Mouse (Mus musculus) MEL (cell line): ENCODE results near the gene Kalrn. TPM values are rescaled to one million over a fixed set of nuclear protein-coding genes. Genes with fewer than 3 reads are reported as not detected.

Source experiments
- DNase-seq: peaks from one replicate; pipeline ENCODE4 v3.0.0; 2011; ENCODE audit warnings: low read depth, low spot score
- H3K27ac ChIP-seq: 2 replicates; pipeline ENCODE4 v1.5.1; 2012; ENCODE audit warnings: low read depth, mild to moderate bottlenecking, control low read depth, low read length, moderate library complexity; ENCODE audit not compliant: control insufficient read depth
- H3K27me3 ChIP-seq, 2 experiments: fragments of 150-350 bp in 1 of 2; sonication (generic) in 1 of 2; 2 replicates each; pipeline ENCODE4 v1.6.1; 2012; ENCODE audit warnings: low read length in 2 of 2, mild to moderate bottlenecking in 2 of 2, improper control_type of control experiment in 1 of 2, moderate library complexity in 1 of 2; ENCODE audit not compliant: insufficient read depth in 2 of 2, control insufficient read depth in 1 of 2
- H3K36me3 ChIP-seq, 2 experiments: 2 replicates each; pipeline ENCODE4 v1.6.1; 2012 to 2014; ENCODE audit warnings: low read length in 2 of 2, improper control_type of control experiment in 1 of 2, inconsistent platforms in 1 of 2, mild to moderate bottlenecking in 1 of 2; ENCODE audit not compliant: insufficient read depth in 2 of 2, control insufficient read depth in 1 of 2
- H3K4me1 ChIP-seq, 2 experiments: fragments of 150-350 bp in 1 of 2; sonication (generic) in 1 of 2; 2 replicates each; pipeline ENCODE4 v1.6.1; 2012; ENCODE audit warnings: low read length in 2 of 2, improper control_type of control experiment in 1 of 2, mild to moderate bottlenecking in 1 of 2; ENCODE audit not compliant: insufficient read depth in 2 of 2, control insufficient read depth in 1 of 2
- H3K4me3 ChIP-seq, 2 experiments: fragments of 150-350 bp in 1 of 2; sonication (generic) in 1 of 2; 2 replicates each; pipeline ENCODE4 v1.5.1; 2012; ENCODE audit warnings: low read depth in 2 of 2, low read length in 2 of 2, mild to moderate bottlenecking in 2 of 2, moderate library complexity in 2 of 2, control low read depth in 1 of 2, improper control_type of control experiment in 1 of 2; ENCODE audit not compliant: control insufficient read depth in 1 of 2, insufficient read depth in 1 of 2
- H3K79me2 ChIP-seq: 2 replicates; pipeline ENCODE4 v1.6.1; 2012; ENCODE audit warnings: mild to moderate bottlenecking, low read length, moderate library complexity; ENCODE audit not compliant: control insufficient read depth, poor library complexity, insufficient read depth
- H3K9ac ChIP-seq: 2 replicates; pipeline ENCODE4 v1.6.1; 2012; ENCODE audit warnings: low read depth, mild to moderate bottlenecking, control low read depth, low read length, moderate library complexity; ENCODE audit not compliant: control insufficient read depth, poor library complexity, severe bottlenecking
- H3K9me3 ChIP-seq: fragments of 150-350 bp; sonication (generic); replicated peaks from 2 replicates; pipeline ENCODE4 v1.6.1; 2012; ENCODE audit warnings: mild to moderate bottlenecking, low read length, improper control_type of control experiment, moderate library complexity; ENCODE audit not compliant: insufficient read depth
- CTCF ChIP-seq, 3 experiments: IDR thresholded peaks in 2 of 3; conservative IDR thresholded peaks in 1 of 3; 2 replicates each; pipeline ENCODE4 v1.5.1; 2011 to 2012; ENCODE audit warnings: low read length in 3 of 3, low read depth in 2 of 3, mild to moderate bottlenecking in 2 of 3, improper control_type of control experiment in 1 of 3, inconsistent platforms in 1 of 3, mixed read lengths in 1 of 3, moderate library complexity in 1 of 3; ENCODE audit not compliant: control insufficient read depth in 1 of 3, insufficient read depth in 1 of 3, poor library complexity in 1 of 3, severe bottlenecking in 1 of 3
- ELF1 ChIP-seq: IDR thresholded peaks from 2 replicates; pipeline ENCODE4 v1.6.1; 2014; ENCODE audit warnings: low read depth, mild to moderate bottlenecking, inconsistent platforms, low read length, improper control_type of control experiment, moderate library complexity
- EP300 ChIP-seq, 2 experiments: IDR thresholded peaks; 2 replicates each; pipeline ENCODE4 v1.6.1; 2011; ENCODE audit warnings: improper control_type of control experiment in 2 of 2, low read length in 2 of 2, low read depth in 1 of 2, mild to moderate bottlenecking in 1 of 2
- ETS1 ChIP-seq: IDR thresholded peaks from 2 replicates; pipeline ENCODE4 v1.6.1; 2012; ENCODE audit warnings: low read depth, mild to moderate bottlenecking, inconsistent platforms, low read length, improper control_type of control experiment, moderate library complexity
- GABPA ChIP-seq: IDR thresholded peaks from 2 replicates; pipeline ENCODE4 v1.6.1; 2012; ENCODE audit warnings: low read depth, mild to moderate bottlenecking, inconsistent platforms, low read length, improper control_type of control experiment, moderate library complexity
- GATA1 ChIP-seq: IDR thresholded peaks from 2 replicates; pipeline ENCODE4 v1.6.1; 2011; ENCODE audit warnings: low read depth, low read length, improper control_type of control experiment
- HCFC1 ChIP-seq: IDR thresholded peaks from 2 replicates; pipeline ENCODE4 v1.6.1; 2012; ENCODE audit warnings: low read depth, mild to moderate bottlenecking, inconsistent platforms, low read length, improper control_type of control experiment, moderate library complexity
- MAX ChIP-seq: IDR thresholded peaks from 2 replicates; pipeline ENCODE4 v1.6.1; 2011; ENCODE audit warnings: low read length, improper control_type of control experiment
- MEF2A ChIP-seq: IDR thresholded peaks from 2 replicates; pipeline ENCODE4 v1.6.1; 2014; ENCODE audit warnings: low read depth, mild to moderate bottlenecking, inconsistent platforms, low read length, improper control_type of control experiment; ENCODE audit not compliant: poor library complexity, insufficient replicate concordance, severe bottlenecking; ENCODE audit errors: extremely low read depth
- MXI1 ChIP-seq: IDR thresholded peaks from 2 replicates; pipeline ENCODE4 v1.6.1; 2011; ENCODE audit warnings: mild to moderate bottlenecking, low read depth, low read length, improper control_type of control experiment
- MYB ChIP-seq: IDR thresholded peaks from 2 replicates; pipeline ENCODE4 v1.6.1; 2011; ENCODE audit warnings: mild to moderate bottlenecking, low read depth, low read length, improper control_type of control experiment
- NRF1 ChIP-seq: IDR thresholded peaks from 2 replicates; pipeline ENCODE4 v1.6.1; 2014; ENCODE audit warnings: low read depth, mild to moderate bottlenecking, inconsistent platforms, low read length, improper control_type of control experiment, moderate library complexity; ENCODE audit not compliant: poor library complexity, insufficient read depth, severe bottlenecking
- POLR2A ChIP-seq, 2 experiments: IDR thresholded peaks; 2 replicates each; pipeline ENCODE4 v1.6.1; 2011 to 2012; ENCODE audit warnings: low read length in 2 of 2, mild to moderate bottlenecking in 2 of 2, control low read depth in 1 of 2, improper control_type of control experiment in 1 of 2, low read depth in 1 of 2, moderate library complexity in 1 of 2; ENCODE audit not compliant: control insufficient read depth in 1 of 2, insufficient read depth in 1 of 2, poor library complexity in 1 of 2
- POLR2AphosphoS2 ChIP-seq: IDR thresholded peaks from 2 replicates; pipeline ENCODE4 v1.6.1; 2011; ENCODE audit warnings: low read length, improper control_type of control experiment
- POLR2AphosphoS5 ChIP-seq: IDR thresholded peaks from 2 replicates; pipeline ENCODE4 v1.6.1; 2012; ENCODE audit warnings: low read depth, borderline replicate concordance, mild to moderate bottlenecking, inconsistent platforms, low read length, moderate library complexity, mixed read lengths
- RAD21 ChIP-seq: IDR thresholded peaks from 2 replicates; pipeline ENCODE4 v1.6.1; 2011; ENCODE audit warnings: mild to moderate bottlenecking, low read depth, low read length, improper control_type of control experiment
- RCOR1 ChIP-seq: IDR thresholded peaks from 2 replicates; pipeline ENCODE4 v1.6.1; 2012; ENCODE audit warnings: low read depth, mild to moderate bottlenecking, inconsistent platforms, low read length, improper control_type of control experiment
- TAL1 ChIP-seq: IDR thresholded peaks from 2 replicates; pipeline ENCODE4 v1.6.1; 2012; ENCODE audit warnings: mild to moderate bottlenecking, inconsistent platforms, low read length, moderate library complexity, mixed read lengths
- TBP ChIP-seq: IDR thresholded peaks from 2 replicates; pipeline ENCODE4 v1.8.0; 2011; ENCODE audit warnings: low read depth, low read length, improper control_type of control experiment
- TCF12 ChIP-seq: IDR thresholded peaks from 2 replicates; pipeline ENCODE4 v1.6.1; 2014; ENCODE audit warnings: low read depth, mild to moderate bottlenecking, inconsistent platforms, low read length, improper control_type of control experiment, moderate library complexity
- UBTF ChIP-seq: IDR thresholded peaks from 2 replicates; pipeline ENCODE4 v1.6.1; 2012; ENCODE audit warnings: low read depth, mild to moderate bottlenecking, inconsistent platforms, low read length, improper control_type of control experiment, moderate library complexity, borderline replicate concordance; ENCODE audit not compliant: insufficient read depth
- USF2 ChIP-seq, 2 experiments: IDR thresholded peaks; 2 replicates each; pipeline ENCODE4 v1.6.1; 2011 to 2012; ENCODE audit warnings: improper control_type of control experiment in 2 of 2, low read length in 2 of 2, borderline replicate concordance in 1 of 2, inconsistent platforms in 1 of 2, low read depth in 1 of 2, mild to moderate bottlenecking in 1 of 2; ENCODE audit not compliant: insufficient read depth in 1 of 2
- ZKSCAN1 ChIP-seq: IDR thresholded peaks from 2 replicates; pipeline ENCODE4 v1.6.1; 2012; ENCODE audit warnings: low read depth, mild to moderate bottlenecking, inconsistent platforms, low read length, improper control_type of control experiment, moderate library complexity
- ZMIZ1 ChIP-seq: IDR thresholded peaks from 2 replicates; pipeline ENCODE4 v1.6.1; 2012; ENCODE audit warnings: low read depth, mild to moderate bottlenecking, inconsistent platforms, low read length, improper control_type of control experiment, moderate library complexity
- ZNF384 ChIP-seq: IDR thresholded peaks from 2 replicates; pipeline ENCODE4 v1.6.1; 2012; ENCODE audit warnings: low read depth, mild to moderate bottlenecking, inconsistent platforms, low read length, improper control_type of control experiment
- polyA plus RNA-seq, 2 experiments: library from polyadenylated mRNA; stranded (reverse) in 1 of 2; unstranded in 1 of 2; fragments of >175 nt in 1 of 2; fragments of >200 nt in 1 of 2; gene quantifications; 2 replicates each; pipeline versions ENCODE4 v1.2.1 to v1.2.4; 2012; ENCODE audit warnings: low replicate concordance in 2 of 2, low read depth in 1 of 2; ENCODE audit not compliant: insufficient read length in 2 of 2, insufficient read depth in 1 of 2, missing spikeins in 1 of 2
- total RNA-seq: library from RNA; depleted of rRNA; stranded (reverse); fragments of 300-350 nt; gene quantifications from 2 replicates; pipeline ENCODE4 v1.2.3, GENCODE M21; 2012

Gene Kalrn
- total and polyA plus RNA-seq, 3 experiments: 10.4 to 11.8 TPM; not detected in 1

DNA sequence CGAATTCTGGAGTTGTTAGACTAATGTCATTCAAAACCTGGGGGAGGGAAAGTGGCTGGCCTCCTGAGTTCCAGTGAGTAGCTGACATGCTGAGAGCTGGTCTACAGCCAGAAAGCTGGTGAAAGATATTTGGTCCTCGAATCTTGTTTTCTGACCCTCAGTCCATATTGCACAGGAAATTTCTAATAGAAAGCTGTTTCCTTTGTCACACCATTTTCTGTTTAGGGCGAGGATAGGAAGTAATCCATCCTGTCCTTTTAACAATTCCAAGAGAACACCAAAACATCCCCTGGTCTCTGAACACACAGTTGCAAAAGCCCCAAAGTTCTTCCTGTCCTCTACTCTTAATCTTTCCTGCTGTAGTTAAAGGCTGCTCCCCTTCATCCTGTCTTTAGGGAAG lies 22.0 kb upstream of the Kalrn start:
- no peak for DNase-seq
- H3K4me3 ChIP-seq: no peak overlapping the region
- H3K27me3 ChIP-seq: no peaks in the 10 kb centered on the region; a peak in 1 of 4 replicates
- no peaks in the 10 kb centered on the region for H3K4me1 ChIP-seq
- no peak overlapping the region for H3K9ac ChIP-seq
- no peaks in the 10 kb centered on the region for H3K9me3 ChIP-seq
- H3K27ac ChIP-seq: no peak overlapping the region
- H3K79me2 ChIP-seq: no peaks in the 10 kb centered on the region
- no peaks in the 10 kb centered on the region for H3K36me3 ChIP-seq
- TF ChIP-seq ZKSCAN1: no peak
- TF ChIP-seq TBP: no peak
- TF ChIP-seq HCFC1: no peak
- no peak for TF ChIP-seq POLR2AphosphoS2
- no peak for TF ChIP-seq NRF1
- TF ChIP-seq RAD21: no peak
- TF ChIP-seq TCF12: no peak
- TF ChIP-seq RCOR1: no peak
- TF ChIP-seq ELF1: no peak
- TF ChIP-seq GATA1: no peak
- no peak for TF ChIP-seq ETS1
- TF ChIP-seq MXI1: no peak
- no peak for TF ChIP-seq MAX
- no peak for TF ChIP-seq UBTF
- no peak for TF ChIP-seq GABPA
- no peak for TF ChIP-seq EP300 (IDR thresholded peaks at IDR 0.05; ENCODE audit: low read depth in 1 of 2, low read length in 2 of 2)
- TF ChIP-seq CTCF (IDR thresholded peaks at IDR 0.05 in 2 of 3, conservative IDR thresholded peaks at IDR 0.05 in 1 of 3; ENCODE audit: control insufficient read depth in 1 of 3, insufficient read depth in 1 of 3, low read depth in 2 of 3, low read length in 3 of 3, poor library complexity in 1 of 3, severe bottlenecking in 1 of 3): no peak
- TF ChIP-seq TAL1: no peak
- TF ChIP-seq ZNF384: no peak
- no peak for TF ChIP-seq POLR2A (IDR thresholded peaks at IDR 0.05; ENCODE audit: control insufficient read depth in 1 of 2, insufficient read depth in 1 of 2, low read depth in 1 of 2, low read length in 2 of 2, poor library complexity in 1 of 2)

DNA sequence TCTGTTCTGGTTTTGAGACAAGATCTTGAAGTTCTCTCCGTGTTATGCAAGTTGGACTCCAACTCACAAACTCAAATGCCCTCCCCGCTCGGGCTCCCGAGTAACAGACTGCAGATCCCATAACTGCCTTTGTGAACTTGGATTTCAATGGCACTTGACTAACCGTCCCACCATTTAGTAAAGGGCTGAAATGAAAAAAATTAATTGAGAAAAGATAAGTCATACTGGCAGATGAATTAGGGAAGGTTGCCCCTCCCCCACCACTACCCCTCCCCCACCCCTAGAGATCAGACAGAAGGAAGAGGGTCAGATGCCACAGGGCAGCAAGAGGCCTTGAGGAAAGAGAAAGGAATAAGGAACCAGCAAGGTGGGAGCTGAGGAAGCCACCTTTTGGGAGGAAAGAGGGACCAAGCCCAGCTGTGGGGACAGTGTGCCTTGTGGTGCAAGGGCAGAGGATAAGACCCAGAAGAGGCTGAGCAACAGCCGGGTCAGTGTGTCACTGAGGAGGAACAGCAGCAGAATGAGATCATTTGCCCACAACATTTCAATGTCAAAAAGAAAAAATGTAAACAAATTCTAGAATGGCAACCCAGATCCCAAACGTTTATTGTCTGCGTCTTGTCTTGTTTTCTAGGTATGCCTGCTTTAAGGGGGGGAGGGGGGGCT lies 21.4 kb upstream of the Kalrn start:
- TF ChIP-seq POLR2A (IDR thresholded peaks at IDR 0.05; ENCODE audit: control insufficient read depth in 1 of 2, insufficient read depth in 1 of 2, low read depth in 1 of 2, low read length in 2 of 2, poor library complexity in 1 of 2) (no peak), POLR2AphosphoS5 (no peak), EP300 (IDR thresholded peaks at IDR 0.05; ENCODE audit: low read depth in 1 of 2, low read length in 2 of 2) (no peak), MEF2A (no peak), USF2 (IDR thresholded peaks at IDR 0.05; ENCODE audit: borderline replicate concordance in 1 of 2, insufficient read depth in 1 of 2, low read depth in 1 of 2, low read length in 2 of 2) (no peak), ZKSCAN1 (no peak), GABPA (no peak), CTCF (IDR thresholded peaks at IDR 0.05 in 2 of 3, conservative IDR thresholded peaks at IDR 0.05 in 1 of 3; ENCODE audit: control insufficient read depth in 1 of 3, insufficient read depth in 1 of 3, low read depth in 2 of 3, low read length in 3 of 3, poor library complexity in 1 of 3, severe bottlenecking in 1 of 3) (no peak), TAL1 (no peak), GATA1 (no peak), TCF12 (no peak), MYB (no peak), ZMIZ1 (no peak)

More for the DNA sequence above, 21.4 kb upstream of the Kalrn start:
- H3K4me3 ChIP-seq: no peak overlapping the region
- H3K36me3 ChIP-seq: no peaks in the 10 kb centered on the region
- H3K4me1 ChIP-seq: no peaks in the 10 kb centered on the region
- no peak for DNase-seq
- no peak overlapping the region for H3K9ac ChIP-seq
- H3K27me3 ChIP-seq: no peaks in the 10 kb centered on the region; a peak in 1 of 4 replicates
- no peak overlapping the region for H3K27ac ChIP-seq
- H3K79me2 ChIP-seq: no peaks in the 10 kb centered on the region
- H3K9me3 ChIP-seq: no peaks in the 10 kb centered on the region
